Mouse (Mus musculus) MEL (cell line): ENCODE measurements around the gene Snrnp48. TPM values are rescaled to one million over a fixed set of nuclear protein-coding genes. Genes with fewer than 3 reads are reported as not detected.

Source experiments
- DNase-seq: peaks from one replicate; pipeline ENCODE4 v3.0.0; 2011; ENCODE audit warnings: low read depth, low spot score
- H3K27ac ChIP-seq: 2 replicates; pipeline ENCODE4 v1.5.1; 2012; ENCODE audit warnings: low read depth, mild to moderate bottlenecking, control low read depth, low read length, moderate library complexity; ENCODE audit not compliant: control insufficient read depth
- H3K27me3 ChIP-seq, 2 experiments: fragments of 150-350 bp in 1 of 2; sonication (generic) in 1 of 2; 2 replicates each; pipeline ENCODE4 v1.6.1; 2012; ENCODE audit warnings: low read length in 2 of 2, mild to moderate bottlenecking in 2 of 2, improper control_type of control experiment in 1 of 2, moderate library complexity in 1 of 2; ENCODE audit not compliant: insufficient read depth in 2 of 2, control insufficient read depth in 1 of 2
- H3K36me3 ChIP-seq, 2 experiments: 2 replicates each; pipeline ENCODE4 v1.6.1; 2012 to 2014; ENCODE audit warnings: low read length in 2 of 2, improper control_type of control experiment in 1 of 2, inconsistent platforms in 1 of 2, mild to moderate bottlenecking in 1 of 2; ENCODE audit not compliant: insufficient read depth in 2 of 2, control insufficient read depth in 1 of 2
- H3K4me1 ChIP-seq, 2 experiments: fragments of 150-350 bp in 1 of 2; sonication (generic) in 1 of 2; 2 replicates each; pipeline ENCODE4 v1.6.1; 2012; ENCODE audit warnings: low read length in 2 of 2, improper control_type of control experiment in 1 of 2, mild to moderate bottlenecking in 1 of 2; ENCODE audit not compliant: insufficient read depth in 2 of 2, control insufficient read depth in 1 of 2
- H3K4me3 ChIP-seq, 2 experiments: fragments of 150-350 bp in 1 of 2; sonication (generic) in 1 of 2; 2 replicates each; pipeline ENCODE4 v1.5.1; 2012; ENCODE audit warnings: low read depth in 2 of 2, low read length in 2 of 2, mild to moderate bottlenecking in 2 of 2, moderate library complexity in 2 of 2, control low read depth in 1 of 2, improper control_type of control experiment in 1 of 2; ENCODE audit not compliant: control insufficient read depth in 1 of 2, insufficient read depth in 1 of 2
- H3K79me2 ChIP-seq: 2 replicates; pipeline ENCODE4 v1.6.1; 2012; ENCODE audit warnings: mild to moderate bottlenecking, low read length, moderate library complexity; ENCODE audit not compliant: control insufficient read depth, poor library complexity, insufficient read depth
- H3K9ac ChIP-seq: 2 replicates; pipeline ENCODE4 v1.6.1; 2012; ENCODE audit warnings: low read depth, mild to moderate bottlenecking, control low read depth, low read length, moderate library complexity; ENCODE audit not compliant: control insufficient read depth, poor library complexity, severe bottlenecking
- H3K9me3 ChIP-seq: fragments of 150-350 bp; sonication (generic); replicated peaks from 2 replicates; pipeline ENCODE4 v1.6.1; 2012; ENCODE audit warnings: mild to moderate bottlenecking, low read length, improper control_type of control experiment, moderate library complexity; ENCODE audit not compliant: insufficient read depth
- CTCF ChIP-seq, 3 experiments: IDR thresholded peaks in 2 of 3; conservative IDR thresholded peaks in 1 of 3; 2 replicates each; pipeline ENCODE4 v1.5.1; 2011 to 2012; ENCODE audit warnings: low read length in 3 of 3, low read depth in 2 of 3, mild to moderate bottlenecking in 2 of 3, improper control_type of control experiment in 1 of 3, inconsistent platforms in 1 of 3, mixed read lengths in 1 of 3, moderate library complexity in 1 of 3; ENCODE audit not compliant: control insufficient read depth in 1 of 3, insufficient read depth in 1 of 3, poor library complexity in 1 of 3, severe bottlenecking in 1 of 3
- E2F4 ChIP-seq: IDR thresholded peaks from 2 replicates; pipeline ENCODE4 v1.6.1; 2011; ENCODE audit warnings: low read depth, low read length, improper control_type of control experiment, borderline replicate concordance
- ELF1 ChIP-seq: IDR thresholded peaks from 2 replicates; pipeline ENCODE4 v1.6.1; 2014; ENCODE audit warnings: low read depth, mild to moderate bottlenecking, inconsistent platforms, low read length, improper control_type of control experiment, moderate library complexity
- EP300 ChIP-seq, 2 experiments: IDR thresholded peaks; 2 replicates each; pipeline ENCODE4 v1.6.1; 2011; ENCODE audit warnings: improper control_type of control experiment in 2 of 2, low read length in 2 of 2, low read depth in 1 of 2, mild to moderate bottlenecking in 1 of 2
- ETS1 ChIP-seq: IDR thresholded peaks from 2 replicates; pipeline ENCODE4 v1.6.1; 2012; ENCODE audit warnings: low read depth, mild to moderate bottlenecking, inconsistent platforms, low read length, improper control_type of control experiment, moderate library complexity
- GATA1 ChIP-seq: IDR thresholded peaks from 2 replicates; pipeline ENCODE4 v1.6.1; 2011; ENCODE audit warnings: low read depth, low read length, improper control_type of control experiment
- HCFC1 ChIP-seq: IDR thresholded peaks from 2 replicates; pipeline ENCODE4 v1.6.1; 2012; ENCODE audit warnings: low read depth, mild to moderate bottlenecking, inconsistent platforms, low read length, improper control_type of control experiment, moderate library complexity
- MAFK ChIP-seq: IDR thresholded peaks from 2 replicates; pipeline ENCODE4 v1.6.1; 2011; ENCODE audit warnings: low read depth, mild to moderate bottlenecking, low read length, improper control_type of control experiment, borderline replicate concordance
- MAZ ChIP-seq: IDR thresholded peaks from 2 replicates; pipeline ENCODE4 v1.6.1; 2012; ENCODE audit warnings: low read depth, mild to moderate bottlenecking, inconsistent platforms, low read length, improper control_type of control experiment
- MYB ChIP-seq: IDR thresholded peaks from 2 replicates; pipeline ENCODE4 v1.6.1; 2011; ENCODE audit warnings: mild to moderate bottlenecking, low read depth, low read length, improper control_type of control experiment
- MYC ChIP-seq: IDR thresholded peaks from 2 replicates; pipeline ENCODE4 v1.6.1; 2011; ENCODE audit warnings: low read depth, mild to moderate bottlenecking, low read length, improper control_type of control experiment, moderate library complexity
- NELFE ChIP-seq: IDR thresholded peaks from 2 replicates; pipeline ENCODE4 v1.6.1; 2011; ENCODE audit warnings: low read depth, low read length, improper control_type of control experiment
- NRF1 ChIP-seq: IDR thresholded peaks from 2 replicates; pipeline ENCODE4 v1.6.1; 2014; ENCODE audit warnings: low read depth, mild to moderate bottlenecking, inconsistent platforms, low read length, improper control_type of control experiment, moderate library complexity; ENCODE audit not compliant: poor library complexity, insufficient read depth, severe bottlenecking
- POLR2A ChIP-seq, 2 experiments: IDR thresholded peaks; 2 replicates each; pipeline ENCODE4 v1.6.1; 2011 to 2012; ENCODE audit warnings: low read length in 2 of 2, mild to moderate bottlenecking in 2 of 2, control low read depth in 1 of 2, improper control_type of control experiment in 1 of 2, low read depth in 1 of 2, moderate library complexity in 1 of 2; ENCODE audit not compliant: control insufficient read depth in 1 of 2, insufficient read depth in 1 of 2, poor library complexity in 1 of 2
- POLR2AphosphoS5 ChIP-seq: IDR thresholded peaks from 2 replicates; pipeline ENCODE4 v1.6.1; 2012; ENCODE audit warnings: low read depth, borderline replicate concordance, mild to moderate bottlenecking, inconsistent platforms, low read length, moderate library complexity, mixed read lengths
- RCOR1 ChIP-seq: IDR thresholded peaks from 2 replicates; pipeline ENCODE4 v1.6.1; 2012; ENCODE audit warnings: low read depth, mild to moderate bottlenecking, inconsistent platforms, low read length, improper control_type of control experiment
- TBP ChIP-seq: IDR thresholded peaks from 2 replicates; pipeline ENCODE4 v1.8.0; 2011; ENCODE audit warnings: low read depth, low read length, improper control_type of control experiment
- USF1 ChIP-seq: IDR thresholded peaks from 2 replicates; pipeline ENCODE4 v1.6.1; 2014; ENCODE audit warnings: low read depth, mild to moderate bottlenecking, inconsistent platforms, low read length, improper control_type of control experiment, moderate library complexity
- USF2 ChIP-seq, 2 experiments: IDR thresholded peaks; 2 replicates each; pipeline ENCODE4 v1.6.1; 2011 to 2012; ENCODE audit warnings: improper control_type of control experiment in 2 of 2, low read length in 2 of 2, borderline replicate concordance in 1 of 2, inconsistent platforms in 1 of 2, low read depth in 1 of 2, mild to moderate bottlenecking in 1 of 2; ENCODE audit not compliant: insufficient read depth in 1 of 2
- polyA plus RNA-seq, 2 experiments: library from polyadenylated mRNA; stranded (reverse) in 1 of 2; unstranded in 1 of 2; fragments of >175 nt in 1 of 2; fragments of >200 nt in 1 of 2; gene quantifications; 2 replicates each; pipeline versions ENCODE4 v1.2.1 to v1.2.4; 2012; ENCODE audit warnings: low replicate concordance in 2 of 2, low read depth in 1 of 2; ENCODE audit not compliant: insufficient read length in 2 of 2, insufficient read depth in 1 of 2, missing spikeins in 1 of 2
- total RNA-seq: library from RNA; depleted of rRNA; stranded (reverse); fragments of 300-350 nt; gene quantifications from 2 replicates; pipeline ENCODE4 v1.2.3, GENCODE M21; 2012

Gene Snrnp48
- total and polyA plus RNA-seq, 3 experiments: 60.4 to 134 (median 63.2) TPM

- no peak for TF ChIP-seq E2F4
- no peak for TF ChIP-seq POLR2AphosphoS5
- no peak for TF ChIP-seq ETS1
- TF ChIP-seq USF2 (IDR thresholded peaks at IDR 0.05; ENCODE audit: borderline replicate concordance in 1 of 2, insufficient read depth in 1 of 2, low read depth in 1 of 2, low read length in 2 of 2): no peak
- TF ChIP-seq MYB: no peak
- TF ChIP-seq RCOR1: no peak
- TF ChIP-seq GATA1: no peak
- no peak for TF ChIP-seq MAZ
- TF ChIP-seq EP300 (IDR thresholded peaks at IDR 0.05; ENCODE audit: low read depth in 1 of 2, low read length in 2 of 2): no peak
- no peak for TF ChIP-seq MYC
- TF ChIP-seq HCFC1: no peak
- TF ChIP-seq USF1: no peak
- no peak for TF ChIP-seq NELFE
- no peak for TF ChIP-seq ELF1
- no peak for TF ChIP-seq NRF1
- TF ChIP-seq, all 39 proteins: peak for 0
- H3K9me3 ChIP-seq: no peaks in the 10 kb centered on the region
Observed at GRCm38 (mm10) chr13:38201413-38201812, 3.3 kb upstream of the Snrnp48 start.

GRCm38 (mm10) chr13:38204171-38204570 lies 567 bp upstream of the Snrnp48 start:
- Histone ChIP-seq H3K27ac (no peak overlapping the region), H3K4me3 (peak overlapping the region in 1 of 2 experiments; percentile 53; a peak in 2 of 4 replicates)

More at GRCm38 (mm10) chr13:38201413-38201812, 3.3 kb upstream of the Snrnp48 start:
- H3K79me2 ChIP-seq: peaks cover 15% of the 10 kb centered on the region
- no peak overlapping the region for H3K27ac ChIP-seq
- no peak overlapping the region for H3K4me3 ChIP-seq
- no peak overlapping the region for H3K9ac ChIP-seq
- peaks cover 4 to 7% of the 10 kb centered on the region in 2 experiments; a peak in 2 of 4 replicates for H3K4me1 ChIP-seq
- peaks cover 0 to 13% of the 10 kb centered on the region in 2 experiments; a peak in 2 of 4 replicates for H3K36me3 ChIP-seq
- no peaks in the 10 kb centered on the region; a peak in 1 of 4 replicates for H3K27me3 ChIP-seq
- DNase-seq: no peak

More at GRCm38 (mm10) chr13:38204171-38204570, 567 bp upstream of the Snrnp48 start:
- Histone ChIP-seq H3K36me3 (peaks cover 2 to 30% of the 10 kb centered on the region in 2 experiments; a peak in 3 of 4 replicates), H3K27me3 (no peaks in the 10 kb centered on the region; a peak in 1 of 4 replicates), H3K4me1 (peaks cover 7 to 13% of the 10 kb centered on the region in 2 experiments; a peak in 2 of 4 replicates), H3K79me2 (peaks cover 37% of the 10 kb centered on the region), H3K9me3 (no peaks in the 10 kb centered on the region), H3K9ac (no peak overlapping the region)
- DNase-seq: peak; percentile 51
- TF ChIP-seq POLR2A (IDR thresholded peaks at IDR 0.05; ENCODE audit: control insufficient read depth in 1 of 2, insufficient read depth in 1 of 2, low read depth in 1 of 2, low read length in 2 of 2, poor library complexity in 1 of 2) (no peak), CTCF (IDR thresholded peaks at IDR 0.05 in 2 of 3, conservative IDR thresholded peaks at IDR 0.05 in 1 of 3; ENCODE audit: control insufficient read depth in 1 of 3, insufficient read depth in 1 of 3, low read depth in 2 of 3, low read length in 3 of 3, poor library complexity in 1 of 3, severe bottlenecking in 1 of 3) (no peak; a peak in 1 of 6 replicates), MAFK (no peak), TBP (0 out of 2 replicates have a peak, but pooled peaks have one; percentile 43)
